Mouse (Mus musculus) right cerebral cortex, postnatal 4 days (tissue): Measurements from ENCODE around the gene 4933405L10Rik.

ENCODE experiments used
- DNase-seq: peaks from one replicate; pipeline ENCODE4 v3.0.0-alpha.2; 2022

The 4933405L10Rik gene

DNA sequence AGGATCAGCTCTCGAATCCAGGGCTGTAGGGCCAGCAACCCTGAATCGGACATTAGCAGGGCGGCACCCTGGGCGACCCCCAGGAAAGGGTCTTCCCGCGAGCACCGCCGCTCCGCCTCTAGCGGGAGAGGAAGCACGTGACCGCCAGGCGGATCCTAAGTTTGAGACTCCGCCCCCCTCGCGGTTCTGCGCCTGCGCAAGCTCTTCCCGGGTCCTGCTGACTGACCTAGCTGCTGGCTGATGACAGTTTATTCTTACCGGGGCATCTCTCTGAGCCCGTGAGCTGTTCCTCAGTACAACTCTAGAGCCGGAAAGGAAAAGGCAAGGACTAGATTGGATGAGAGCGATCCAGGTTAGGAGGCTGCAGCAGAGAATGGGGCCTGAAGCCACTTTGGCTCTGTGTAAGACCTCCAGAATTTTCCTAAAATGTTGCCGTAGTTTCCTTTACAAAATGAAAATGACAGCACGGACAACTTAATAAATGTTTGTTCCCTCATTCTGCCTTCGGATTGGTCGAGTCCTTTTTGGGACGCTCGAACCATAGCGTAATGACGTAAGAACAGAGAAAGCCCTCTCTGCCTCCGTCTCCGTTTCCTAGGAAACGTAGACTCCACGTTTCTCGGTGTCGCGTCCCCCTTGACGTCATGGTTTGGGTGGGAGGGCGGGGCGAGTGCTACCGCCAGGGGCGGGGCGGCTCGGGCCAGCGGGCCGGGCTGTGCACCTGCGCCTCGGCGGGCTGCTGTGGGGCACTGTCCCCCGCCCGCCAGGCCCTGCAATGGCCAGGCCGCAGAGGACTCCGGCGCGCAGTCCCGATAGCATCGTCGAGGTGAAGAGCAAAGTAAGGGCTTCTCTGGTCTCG, 6.3 kb upstream of the 4933405L10Rik start, which contains the start of the genes Acd and Pard6a:
Acd (minus strand) TSS at position 137 of the 859 bp plus-strand sequence.
Pard6a (plus strand) TSS at position 183 of the 859 bp plus-strand sequence.
- peak; percentile 98 for DNase-seq

- no peak for DNase-seq
These were observed 5.5 kb upstream of the 4933405L10Rik start for GRCm38 (mm10) chr8:105702001-105702401.

GRCm38 (mm10) chr8:105702731-105703415, 4.6 kb upstream of the 4933405L10Rik start:
- DNase-seq, result no peak

DNA sequence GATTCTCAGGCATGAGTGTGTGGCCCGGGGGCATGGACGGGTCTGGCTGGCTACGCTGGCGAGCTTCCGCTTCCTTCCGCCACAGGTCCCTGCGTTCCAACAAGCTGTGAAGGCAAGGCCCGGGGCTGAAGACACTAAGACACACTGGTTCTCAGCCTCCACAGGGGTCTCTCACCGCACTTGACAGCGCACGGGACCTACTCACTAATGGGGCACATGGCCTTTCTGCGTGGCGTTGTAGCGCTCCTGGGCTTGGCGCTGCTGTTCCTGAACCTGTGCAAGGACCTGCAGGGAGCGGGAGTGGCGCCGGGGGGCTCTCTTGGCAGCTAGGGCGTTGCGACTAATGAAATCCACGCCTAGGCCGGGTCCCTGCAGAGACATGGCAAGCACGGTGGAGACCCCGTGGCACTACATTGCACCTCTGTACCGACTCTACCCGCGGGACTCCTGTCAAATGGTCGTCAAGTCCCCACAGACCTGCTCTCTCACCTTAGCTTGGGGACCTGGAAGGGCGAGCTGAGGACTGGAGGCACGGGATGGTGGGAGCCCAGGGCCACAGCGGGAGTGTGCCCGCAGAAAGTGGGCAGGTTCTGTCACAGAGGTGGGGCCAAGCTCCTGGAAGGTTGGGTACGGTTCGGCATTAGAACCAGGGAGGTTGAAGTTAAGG, 3.2 kb upstream of the 4933405L10Rik start:
- DNase-seq, result no peak

DNA sequence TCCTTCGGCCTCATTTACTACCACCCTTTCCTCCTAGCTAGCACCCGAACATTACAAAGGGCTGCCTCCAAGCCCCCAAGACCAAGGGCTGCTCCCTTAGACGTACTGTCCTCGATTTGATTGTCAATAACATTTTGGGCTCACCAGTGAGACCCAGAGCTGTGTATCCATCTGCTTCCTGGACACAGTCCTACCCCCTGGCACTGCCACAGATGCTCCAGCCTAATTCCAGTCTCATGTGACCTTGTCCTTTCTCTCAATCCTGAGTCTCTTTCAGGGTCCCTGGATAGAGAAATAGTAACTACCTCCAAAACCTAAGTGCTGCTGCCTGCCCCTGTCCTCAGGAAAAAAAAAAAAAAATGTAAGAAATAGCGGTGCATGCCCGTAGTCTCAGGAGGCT, 2.5 kb upstream of the 4933405L10Rik start:
- no peak for DNase-seq

DNA sequence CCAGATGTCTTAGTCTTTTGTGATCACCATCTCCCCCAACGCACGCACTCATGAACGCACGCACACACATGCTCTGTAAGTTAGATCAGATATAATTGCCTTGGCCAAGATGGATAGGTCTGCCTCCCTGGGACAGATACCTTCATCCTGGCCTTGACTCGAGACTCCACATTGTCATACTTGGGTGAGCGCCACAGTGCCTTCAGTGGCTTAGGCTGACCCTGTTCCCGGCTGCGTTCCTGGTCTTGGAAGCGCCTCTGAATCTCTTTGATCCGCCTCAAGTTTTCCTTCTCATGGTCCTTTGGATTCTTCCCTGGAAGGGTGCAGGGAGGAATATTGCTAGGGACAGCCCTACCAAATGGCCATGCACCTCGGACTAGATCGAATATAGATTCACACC, 1.0 kb upstream of the 4933405L10Rik start:
- no peak for DNase-seq

GRCm38 (mm10) chr8:105708675-105709074, 1.2 kb downstream of the 4933405L10Rik start:
- no peak for DNase-seq

GRCm38 (mm10) chr8:105709317-105709716, 1.9 kb downstream of the 4933405L10Rik start:
- DNase-seq, result no peak

DNA sequence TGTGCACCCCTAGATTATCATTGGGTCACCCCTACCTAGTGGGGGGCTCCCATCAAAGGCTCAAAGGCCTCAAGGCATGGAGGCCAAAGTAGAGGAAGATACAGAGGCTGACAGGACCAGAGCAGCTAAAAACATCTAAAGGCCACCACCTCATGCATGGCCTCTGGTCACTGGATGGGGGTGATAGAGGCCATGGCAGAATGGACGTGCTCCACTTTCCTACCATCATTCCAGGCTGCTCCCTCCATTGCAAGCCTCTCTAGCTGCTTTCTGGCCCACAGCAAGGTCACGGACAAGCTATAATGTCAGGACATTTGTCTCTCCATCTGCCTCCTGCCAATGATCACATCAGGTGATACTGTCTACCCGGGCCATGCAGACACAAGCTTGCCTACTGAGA, 4.8 kb downstream of the 4933405L10Rik start:
- DNase-seq, result no peak

GRCm38 (mm10) chr8:105714139-105714538, 6.7 kb downstream of the 4933405L10Rik start:
- peak; percentile 85 for DNase-seq

DNA sequence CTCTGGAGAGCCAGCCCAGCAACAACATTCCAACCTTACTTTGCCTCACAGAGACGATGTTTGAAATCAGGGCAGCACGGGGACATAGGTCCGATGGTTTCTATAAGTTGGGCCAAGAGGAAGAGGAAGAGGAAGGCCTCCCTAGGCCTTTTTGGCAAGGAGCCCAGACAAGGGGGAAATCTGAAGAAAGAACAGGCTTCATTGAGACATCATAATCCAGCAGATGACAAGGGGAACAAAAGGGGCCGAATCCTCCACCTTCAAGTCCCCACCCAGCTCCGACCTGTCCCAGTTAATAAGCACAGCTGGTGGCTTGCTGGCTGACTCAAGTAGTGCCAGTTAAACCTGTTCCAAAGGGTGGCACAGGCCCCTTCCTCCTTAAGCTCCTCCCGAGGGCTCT, 7.6 kb downstream of the 4933405L10Rik start:
- DNase-seq, result no peak

DNA sequence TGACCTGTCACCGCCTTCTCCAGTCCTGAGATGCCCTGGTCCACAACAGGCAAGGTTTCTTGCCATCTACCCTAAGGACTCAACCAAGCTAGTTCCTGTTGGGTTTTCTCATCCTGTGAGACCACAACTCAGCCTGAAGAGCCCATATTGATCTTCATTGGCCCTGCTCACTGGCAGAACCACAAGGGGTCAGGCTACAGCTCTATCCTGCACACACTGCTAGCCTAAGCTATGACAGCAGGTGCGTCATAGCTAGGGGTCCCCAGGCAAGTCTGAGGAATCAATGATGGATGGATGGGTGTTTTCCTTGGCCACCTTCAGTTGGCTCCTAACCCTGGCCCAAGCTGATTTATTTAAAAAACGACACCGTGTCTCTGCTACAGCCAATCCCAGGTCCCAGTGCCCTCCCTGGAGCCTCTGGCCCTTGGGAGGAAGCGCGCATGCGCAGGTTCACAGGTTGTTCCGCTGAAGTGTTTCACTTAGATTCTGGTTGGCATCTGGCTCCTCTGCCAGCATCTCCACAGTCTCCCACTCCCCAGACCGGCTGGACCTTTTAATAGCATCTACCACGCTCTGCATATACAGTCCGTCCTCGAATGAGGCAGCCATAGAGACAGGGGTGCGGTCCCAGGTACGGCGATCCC, 9.0 kb downstream of the 4933405L10Rik start:
- DNase-seq, result no peak

DNA sequence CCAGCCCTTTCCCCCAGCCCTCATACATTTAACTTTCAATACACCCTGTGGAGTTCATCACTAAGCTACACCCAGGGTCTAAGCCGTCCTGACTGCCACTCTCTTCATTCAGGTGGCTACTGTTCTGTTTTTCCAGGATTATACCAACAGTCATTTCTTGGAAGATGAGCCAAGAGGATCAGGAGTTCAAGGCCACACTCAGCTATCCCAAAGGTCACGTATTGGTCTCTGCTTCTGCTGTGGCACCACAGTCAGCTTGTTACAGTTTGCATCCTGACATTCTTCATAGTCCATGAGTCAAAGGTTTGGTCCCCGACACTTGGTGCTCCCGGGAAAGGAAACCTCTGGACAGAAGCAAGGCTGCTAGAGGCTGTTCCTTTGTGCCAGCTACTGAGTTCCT, 12.2 kb downstream of the 4933405L10Rik start:
- DNase-seq, result no peak

DNA sequence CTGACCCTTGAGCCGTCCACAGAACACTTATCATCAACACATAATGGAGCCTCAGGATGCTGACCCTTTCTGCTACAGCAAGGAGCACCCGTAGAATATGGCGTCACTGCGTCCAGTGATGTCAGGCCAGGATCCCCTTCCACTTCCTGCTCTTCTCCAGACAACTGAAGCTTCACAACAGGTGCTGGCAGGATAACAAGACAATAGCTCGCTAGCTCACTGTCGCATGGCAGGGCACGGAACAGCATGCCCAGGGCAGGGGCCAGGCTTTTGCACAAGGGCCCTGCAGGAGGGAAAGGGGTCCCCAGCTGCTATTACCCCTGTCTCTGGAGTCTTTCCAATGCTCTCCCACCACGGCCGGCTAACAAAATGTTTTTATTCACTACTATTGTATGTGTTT, 15.4 kb downstream of the 4933405L10Rik start:
- DNase-seq, result no peak

- no peak for DNase-seq
These were observed 18.3 kb downstream of the 4933405L10Rik start for GRCm38 (mm10) chr8:105725726-105726125.

DNA sequence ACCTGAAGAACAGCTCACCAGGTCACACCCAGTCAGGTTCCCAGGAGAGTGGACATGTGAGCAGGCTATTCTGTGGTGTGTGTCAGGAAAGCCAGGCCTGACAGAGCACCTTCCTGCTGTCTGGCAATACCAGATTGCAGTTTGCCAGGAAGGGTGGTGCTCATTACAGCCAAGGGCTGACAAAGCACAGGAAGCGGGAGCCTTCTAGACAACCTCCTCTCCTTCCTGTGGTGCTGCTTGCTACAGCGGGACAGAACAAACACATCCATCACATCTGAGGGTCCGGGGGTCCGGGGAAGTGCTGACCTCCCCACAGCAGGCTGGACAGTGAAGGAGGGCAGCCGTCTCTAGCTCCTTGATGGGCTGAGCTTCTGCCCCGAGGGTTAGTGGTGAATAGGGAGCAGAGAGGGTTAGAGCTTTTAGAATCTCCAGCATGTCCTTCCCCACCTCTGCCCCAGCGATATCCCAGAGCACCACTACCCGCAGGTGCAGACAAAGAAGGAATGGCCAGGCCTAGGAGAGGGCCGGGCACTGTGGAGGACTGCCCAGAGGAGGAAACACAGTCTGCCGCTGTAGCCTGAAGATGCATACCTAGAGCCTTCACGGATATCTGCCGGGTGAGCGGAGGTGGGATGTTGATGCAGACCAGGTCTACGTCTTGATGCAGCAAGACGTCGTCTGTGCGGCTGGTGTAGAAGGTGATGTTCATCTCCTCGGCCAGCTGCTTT, 20.1 kb downstream of the 4933405L10Rik start:
- DNase-seq, result no peak

DNA sequence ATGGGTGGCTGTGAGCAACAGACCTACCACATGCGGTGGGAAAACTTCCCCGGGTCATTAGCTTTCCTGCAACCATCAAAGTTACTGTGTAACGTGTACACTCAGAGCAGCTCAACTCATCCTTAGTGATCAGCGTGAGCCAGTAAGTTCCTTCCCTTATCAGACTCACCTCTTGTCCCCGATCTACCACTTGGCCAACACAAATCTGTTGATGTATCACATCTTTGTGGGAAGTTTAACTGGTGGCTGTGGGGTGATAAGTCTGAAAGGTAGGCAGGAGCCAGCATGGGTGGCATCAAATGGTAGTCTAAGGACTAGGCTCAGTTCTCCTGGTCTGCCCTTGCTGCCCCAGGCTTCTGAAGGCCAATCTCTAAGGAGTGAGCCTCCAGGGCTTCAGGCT, 24.7 kb downstream of the 4933405L10Rik start:
- no peak for DNase-seq

DNA sequence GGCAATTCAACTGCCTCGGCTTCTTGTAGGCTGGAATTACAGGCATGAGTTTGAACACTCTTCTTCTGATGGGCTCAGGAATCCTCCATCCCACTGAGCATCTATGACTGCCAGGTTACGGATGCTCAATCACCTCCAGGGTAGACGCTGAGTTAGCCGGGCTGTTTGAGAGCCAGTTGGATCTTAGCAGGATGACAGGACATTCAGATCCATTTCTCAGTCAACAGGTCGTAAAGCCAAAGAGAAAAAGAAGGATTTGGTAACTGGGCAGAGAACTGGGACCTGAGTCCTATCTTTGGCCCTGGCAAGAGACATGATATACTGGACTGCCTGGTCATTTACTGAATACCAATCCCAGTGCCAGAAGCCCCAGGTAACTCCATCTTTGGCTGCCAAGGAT, 31.8 kb downstream of the 4933405L10Rik start:
- no peak for DNase-seq

DNA sequence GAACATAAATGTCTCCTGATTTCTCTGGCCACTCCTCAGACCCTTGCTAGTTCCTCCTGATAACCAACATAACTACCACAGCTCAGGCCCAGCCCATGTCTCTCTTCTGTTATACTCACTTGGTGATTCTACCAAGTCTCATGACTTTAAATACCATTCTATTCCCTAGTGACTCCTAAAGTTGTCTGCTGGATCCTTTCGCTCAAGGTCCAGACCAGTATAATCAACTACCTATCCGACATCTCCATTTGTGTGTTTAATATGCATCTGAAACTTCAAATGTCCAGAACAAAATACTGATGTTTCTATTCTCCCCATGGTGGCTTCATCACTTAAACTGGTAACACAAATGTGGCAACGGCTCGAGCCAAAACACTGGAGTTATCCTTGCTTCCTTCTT, 35.8 kb downstream of the 4933405L10Rik start:
- no peak for DNase-seq

DNA sequence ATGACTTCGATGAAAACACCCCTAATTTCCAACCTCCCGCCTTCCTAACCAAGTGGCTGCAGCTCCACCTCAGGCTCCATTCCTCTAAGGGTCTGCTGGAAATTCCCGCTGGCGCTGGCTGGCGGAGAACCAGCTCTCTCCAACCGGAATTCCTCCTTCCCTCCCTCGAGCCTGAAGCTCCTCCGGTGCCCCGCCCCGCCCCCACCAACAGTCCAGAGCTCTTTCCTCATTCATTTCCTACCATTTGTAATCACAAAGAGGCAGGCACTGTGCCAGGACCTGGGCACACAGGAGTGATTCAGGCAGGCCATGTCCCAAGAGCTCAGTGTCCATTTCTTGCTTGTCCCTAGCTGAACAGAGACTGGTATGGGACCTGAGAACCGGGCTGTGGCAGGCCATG, 43.2 kb downstream of the 4933405L10Rik start:
- peak; percentile 76 for DNase-seq

GRCm38 (mm10) chr8:105753916-105754315, 46.5 kb downstream of the 4933405L10Rik start:
- DNase-seq, result no peak

DNA sequence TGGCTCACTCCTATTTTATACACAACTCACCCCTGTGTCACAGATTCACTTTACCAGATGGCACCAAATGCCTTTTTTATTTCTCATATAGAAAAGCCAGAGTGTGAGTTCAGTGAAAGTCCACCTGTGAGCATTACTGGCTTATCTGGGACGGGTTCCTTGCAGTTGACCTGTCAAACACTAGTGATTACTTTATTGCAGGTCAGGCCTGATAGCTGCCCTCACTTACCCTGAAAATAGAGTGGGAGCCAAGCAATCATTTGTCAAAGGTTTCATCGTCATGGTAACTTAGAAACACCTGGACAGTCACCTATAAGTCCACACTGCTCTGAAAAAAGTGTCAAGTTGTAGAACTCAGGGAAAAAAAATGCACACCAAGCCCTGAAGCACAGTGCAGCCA, 47.2 kb downstream of the 4933405L10Rik start:
- no peak for DNase-seq
